In genomic region chr7:80065250-80065649, GRCm38 (mm10) we compare ENCODE assay signal across 23 mouse cellular contexts. TPM values are rescaled to one million over a fixed set of nuclear protein-coding genes. Genes with fewer than 3 reads are reported as not detected.
DNase-seq lines count a peak whose midpoint lies in the region; ATAC-seq and TF ChIP-seq lines count a peak whose summit lies in the region.
"Had no signal": no experiment of that assay in that cellular context is flagged by ENCODE, and none has a peak within 500 bp of the region (broad histone marks: within the 10 kb centered on the region; RNA-seq: fewer than 3 reads in every experiment).

No protein-coding gene starts in this region.

- peaks cover 3% of the 10 kb centered on the region; the same call in 1 of the 2 replicates for H3K36me3 ChIP-seq in heart, adult 2 months (ENCODE audit: control insufficient read depth, insufficient read depth, low read length)
- H3K36me3 ChIP-seq in kidney, adult 2 months (ENCODE audit: control insufficient read depth, insufficient read depth, low read length) = no peaks in the 10 kb centered on the region
- no peaks in the 10 kb centered on the region for H3K36me3 ChIP-seq in kidney, embryonic 14.5 days (ENCODE audit: control insufficient read depth, insufficient read depth, low read length)
- peaks cover 76% of the 10 kb centered on the region for H3K36me3 ChIP-seq in E14TG2a.4 (ENCODE audit: insufficient read depth, low read length)
- no peaks in the 10 kb centered on the region for H3K36me3 ChIP-seq in embryonic facial prominence, embryonic 10.5 days (replicated peaks)
- H3K36me3 ChIP-seq: hindbrain, embryonic 13.5 days; kidney, embryonic 15.5 days; limb, embryonic 12.5 days; liver, embryonic 15.5 days; midbrain, embryonic 13.5 days had no signal

- intact Hi-C loops in heart, adult 2 months (cut with DNase I) = no loop called here

- no peaks in the 10 kb centered on the region for H3K9me3 ChIP-seq in kidney, embryonic 14.5 days (ENCODE audit: control insufficient read depth, low read length)
- H3K9me3 ChIP-seq in E14TG2a.4 (ENCODE audit: low read length) = no peaks in the 10 kb centered on the region
- H3K9me3 ChIP-seq in embryonic facial prominence, embryonic 10.5 days = no peaks in the 10 kb centered on the region
- H3K9me3 ChIP-seq: G1E; hindbrain, embryonic 13.5 days; kidney, embryonic 15.5 days; limb, embryonic 12.5 days; liver, embryonic 15.5 days; midbrain, embryonic 13.5 days had no signal

- 73% methylated on average over 3 of the region's 3 CpGs for WGBS in heart, adult 2 months
- WGBS in kidney, adult 2 months = 56% methylated on average over 3 of the region's 3 CpGs
- WGBS in kidney, embryonic 14.5 days = 89% methylated on average over 3 of the region's 3 CpGs
- WGBS in embryonic facial prominence, embryonic 10.5 days = 81% methylated on average over 3 of the region's 3 CpGs

- TF ChIP-seq EP300 in heart, adult 2 months (IDR thresholded peaks at IDR 0.05; ENCODE audit: insufficient read depth, low read depth, low read length) = 0 out of 2 replicates have a peak, but pooled peaks have one; percentile 9

- 0 out of 2 replicates have a peak, but pooled peaks cover 2% of the 10 kb centered on the region for H3K79me2 ChIP-seq in heart, adult 2 months (replicated peaks; ENCODE audit: control insufficient read depth, insufficient read depth, low read length)

- ATAC-seq in kidney, embryonic 14.5 days (ENCODE audit: low FRiP score, low TSS enrichment) = no peak
- ATAC-seq: forebrain, embryonic 14.5 days; intestine, postnatal 0 days; midbrain, embryonic 13.5 days had no signal

- H3K9ac ChIP-seq in heart, adult 2 months (ENCODE audit: low read depth, low read length) = no peak overlapping the region
- no peak overlapping the region for H3K9ac ChIP-seq in kidney, embryonic 14.5 days (ENCODE audit: low read depth, low read length)
- H3K9ac ChIP-seq: hindbrain, embryonic 13.5 days; kidney, embryonic 15.5 days; limb, embryonic 12.5 days; liver, embryonic 15.5 days; lung, embryonic 14.5 days; midbrain, embryonic 13.5 days had no signal

- no peak for TF ChIP-seq POLR2A in heart, adult 2 months (IDR thresholded peaks at IDR 0.05; ENCODE audit: insufficient read depth, low read depth, low read length)
- no peak for TF ChIP-seq POLR2A in kidney, adult 2 months (IDR thresholded peaks at IDR 0.05; ENCODE audit: low read depth, low read length)

- peak overlapping the region; percentile 26 for H3K27ac ChIP-seq in heart, adult 2 months
- H3K27ac ChIP-seq in kidney, adult 2 months (ENCODE audit: insufficient read depth, low read depth, low read length) = peak overlapping the region; percentile 5; the same call in 1 of the 2 replicates
- no peak overlapping the region for H3K27ac ChIP-seq in kidney, embryonic 14.5 days (ENCODE audit: low read depth, low read length)
- peak overlapping the region; percentile 3; the same call in 1 of the 2 replicates for H3K27ac ChIP-seq in embryonic facial prominence, embryonic 10.5 days (replicated peaks)
- H3K27ac ChIP-seq: hindbrain, embryonic 13.5 days; kidney, embryonic 15.5 days; limb, embryonic 12.5 days; liver, embryonic 15.5 days; midbrain, embryonic 13.5 days had no signal

- no peak overlapping the region for H3K4me3 ChIP-seq in heart, adult 2 months
- no peak overlapping the region for H3K4me3 ChIP-seq in kidney, adult 2 months (ENCODE audit: insufficient read depth, low read depth, low read length)
- no peak overlapping the region for H3K4me3 ChIP-seq in kidney, embryonic 14.5 days (ENCODE audit: low read length)
- H3K4me3 ChIP-seq in E14TG2a.4 (replicated peaks; ENCODE audit: low read length) = 0 out of 2 replicates have a peak overlapping the region, but pooled peaks have one; percentile 17
- no peak overlapping the region for H3K4me3 ChIP-seq in embryonic facial prominence, embryonic 10.5 days
- H3K4me3 ChIP-seq: erythroblast, embryonic 14.5 days; hindbrain, embryonic 13.5 days; kidney, embryonic 15.5 days; limb, embryonic 12.5 days; liver, embryonic 15.5 days; midbrain, embryonic 13.5 days had no signal

- DNase-seq in heart, adult 2 months = no peak
- DNase-seq in heart, postnatal 4 days = no peak
- no peak for DNase-seq in kidney, adult 2 months
- no peak for DNase-seq in embryonic facial prominence, embryonic 10.5 days (ENCODE audit: low spot score)
- DNase-seq: adrenal gland, adult 8-10 months; B cell, adult 2 months; cerebellum, adult 9-11 months; gastrocnemius, postnatal 36 days; heart, postnatal 14 days; kidney, postnatal 25 days; lung, embryonic 14.5 days; lung, postnatal 14 days had no signal

- no peak for TF ChIP-seq CTCF in heart, adult 2 months (IDR thresholded peaks at IDR 0.05)
- no peak for TF ChIP-seq CTCF in kidney, adult 2 months (conservative IDR thresholded peaks at IDR 0.05; ENCODE audit: insufficient read depth, insufficient read length, low read depth, low read length)
- TF ChIP-seq CTCF in E14TG2a.4 (conservative IDR thresholded peaks at IDR 0.05; ENCODE audit: low read length) = no peak

- no peaks in the 10 kb centered on the region for H3K27me3 ChIP-seq in heart, adult 2 months (ENCODE audit: control insufficient read depth, insufficient read depth, low read length)
- no peaks in the 10 kb centered on the region for H3K27me3 ChIP-seq in kidney, adult 2 months (replicated peaks; ENCODE audit: control insufficient read depth, insufficient read depth, low read length)
- H3K27me3 ChIP-seq in kidney, embryonic 14.5 days (ENCODE audit: control insufficient read depth, insufficient read depth, low read length) = no peaks in the 10 kb centered on the region
- H3K27me3 ChIP-seq in E14TG2a.4 (ENCODE audit: insufficient read depth, low read length) = no peaks in the 10 kb centered on the region
- no peaks in the 10 kb centered on the region for H3K27me3 ChIP-seq in embryonic facial prominence, embryonic 10.5 days (replicated peaks; ENCODE audit: low read depth, poor library complexity, severe bottlenecking)
- H3K27me3 ChIP-seq: hindbrain, embryonic 13.5 days; kidney, embryonic 15.5 days; limb, embryonic 12.5 days; liver, embryonic 15.5 days; midbrain, embryonic 13.5 days had no signal

- H3K4me2 ChIP-seq in kidney, embryonic 14.5 days (replicated peaks; ENCODE audit: low read depth, low read length) = no peak overlapping the region
- H3K4me2 ChIP-seq: hindbrain, embryonic 13.5 days; kidney, embryonic 15.5 days; limb, embryonic 12.5 days; liver, embryonic 15.5 days; lung, embryonic 14.5 days; midbrain, embryonic 13.5 days had no signal

- H3K4me1 ChIP-seq in heart, adult 2 months (ENCODE audit: control insufficient read depth, insufficient read depth, low read length) = peaks cover 33% of the 10 kb centered on the region
- H3K4me1 ChIP-seq in kidney, adult 2 months (ENCODE audit: control insufficient read depth, insufficient read depth, low read length) = peaks cover 19% of the 10 kb centered on the region
- peaks cover 31% of the 10 kb centered on the region for H3K4me1 ChIP-seq in kidney, embryonic 14.5 days (ENCODE audit: control insufficient read depth, insufficient read depth, low read length)
- H3K4me1 ChIP-seq in E14TG2a.4 (replicated peaks; ENCODE audit: low read depth, low read length) = peaks cover 98% of the 10 kb centered on the region
- peaks cover 92% of the 10 kb centered on the region for H3K4me1 ChIP-seq in embryonic facial prominence, embryonic 10.5 days

RNA-seq across cellular contexts. Expression of gene Zfp710, which starts 40.6 kb away (rescaled TPM):
- total RNA-seq in heart, adult 2 months (2021) = 10 to 100 TPM; 26.9 to 32.2 TPM
- polyA plus RNA-seq in heart, adult 2 months (2012; rRNA removed) = 33.4 and 35.5 TPM in 2 replicates
- total RNA-seq in heart, postnatal 4 days (2021) = 10 to 100 TPM; 20.3 to 20.7 TPM
- polyA plus RNA-seq in kidney, adult 2 months (2012; rRNA removed) = 22.6 and 26.4 TPM in 2 replicates
- polyA plus RNA-seq in kidney, embryonic 14.5 days (2014; fragmentation: Nextera tagmentation; extraction: Ambion mirVana) = 23.6 and 25.7 TPM in 2 replicates
- 21.5 and 25.2 TPM in 2 replicates for polyA plus RNA-seq in embryonic facial prominence, embryonic 10.5 days (2016; fragmentation: Nextera tagmentation; extraction: Ambion mirVana)

RNA-seq across cellular contexts. Expression of gene Idh2, which starts 49.9 kb away (rescaled TPM):
- total RNA-seq in heart, adult 2 months (2021) = 1,000 to 10,000 TPM; 1,877 to 2,293 TPM
- 1,651 and 1,954 TPM in 2 replicates for polyA plus RNA-seq in heart, adult 2 months (2012; rRNA removed)
- 1,000 to 10,000 TPM; 1,640 to 1,742 TPM for total RNA-seq in heart, postnatal 4 days (2021)
- 651 and 688 TPM in 2 replicates for polyA plus RNA-seq in kidney, adult 2 months (2012; rRNA removed)
- polyA plus RNA-seq in kidney, embryonic 14.5 days (2014; fragmentation: Nextera tagmentation; extraction: Ambion mirVana) = 549 and 658 TPM in 2 replicates
- 522 and 534 TPM in 2 replicates for polyA plus RNA-seq in embryonic facial prominence, embryonic 10.5 days (2016; fragmentation: Nextera tagmentation; extraction: Ambion mirVana)
